Comparison of ENCODE assay signal across 8 mouse cellular contexts in the genomic region with DNA sequence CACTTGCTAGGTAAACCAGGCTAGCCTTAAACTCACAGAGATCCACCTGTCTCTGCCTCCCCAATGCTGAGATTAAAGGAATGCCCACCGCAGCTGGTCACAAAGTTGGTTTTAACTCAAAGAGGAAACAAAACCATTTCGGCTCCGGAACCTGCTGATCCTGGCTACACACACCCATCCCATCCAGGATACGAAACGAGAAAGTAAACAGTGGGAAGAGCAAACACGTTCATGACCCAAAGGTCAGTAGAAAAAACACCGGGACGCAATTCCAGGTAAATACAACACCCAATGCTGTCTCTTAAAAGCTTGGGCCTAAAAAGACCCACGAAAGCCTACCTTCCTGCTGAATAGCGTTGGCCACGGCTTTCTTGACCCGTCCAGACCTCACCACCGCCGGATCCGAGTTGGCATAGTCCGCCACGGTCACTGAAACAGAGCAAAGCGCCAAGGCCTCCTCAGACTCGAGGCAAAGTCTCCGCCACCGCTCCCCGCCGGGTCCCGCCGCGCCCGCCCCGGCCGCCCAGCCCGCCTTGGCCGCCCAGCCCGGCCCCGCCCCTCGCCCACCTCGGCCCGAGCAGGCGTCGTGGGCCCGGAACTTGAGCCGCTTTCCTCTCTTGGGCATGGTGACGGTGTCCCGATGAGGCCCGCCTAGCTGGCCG. TPM values are rescaled to one million over a fixed set of nuclear protein-coding genes. Genes with fewer than 3 reads are reported as not detected.
DNase-seq lines count a peak whose midpoint lies in the region; ATAC-seq and TF ChIP-seq lines count a peak whose summit lies in the region.

No protein-coding gene starts in this region.

- no peaks in the 10 kb centered on the region for H3K27me3 ChIP-seq in hindbrain, embryonic 10.5 days (ENCODE audit: insufficient read depth, poor library complexity, severe bottlenecking)

- H3K9me3 ChIP-seq in hindbrain, embryonic 10.5 days = no peaks in the 10 kb centered on the region

- peaks cover 43% of the 10 kb centered on the region for H3K36me3 ChIP-seq in hindbrain, embryonic 10.5 days

- TF ChIP-seq POLR2A in bone marrow macrophage, adult 2 months (IDR thresholded peaks at IDR 0.05; ENCODE audit: borderline replicate concordance, low read depth, low read length) = no peak

- 2% methylated on average over 44 of the region's 44 CpGs for WGBS in hindbrain, embryonic 10.5 days

- ATAC-seq in inflammation-experienced regulatory T-cells, adult 6 months = no peak

- DNase-seq in layer of hippocampus, adult 2 months (ENCODE audit: low spot score in 2 of 2) = peak in 1 of 2 experiments; percentile 13
- no peak for DNase-seq in layer of hippocampus, postnatal 10 days (ENCODE audit: low spot score in 2 of 2)
- DNase-seq in hindbrain, embryonic 10.5 days (ENCODE audit: low spot score) = no peak
- DNase-seq in lung, postnatal 36 days = peak; percentile 25
- no peak for DNase-seq in urinary bladder, postnatal 25 days (ENCODE audit: low spot score)
- no peak for DNase-seq in cerebellum, adult 11 months

- peak overlapping the region; percentile 93 for H3K27ac ChIP-seq in layer of hippocampus, adult 2 months
- peak overlapping the region; percentile 65 for H3K27ac ChIP-seq in bone marrow macrophage, adult 2 months (ENCODE audit: insufficient read depth, low read depth, low read length)
- peak overlapping the region; percentile 96 for H3K27ac ChIP-seq in hindbrain, embryonic 10.5 days

- H3K4me1 ChIP-seq in bone marrow macrophage, adult 2 months (ENCODE audit: control insufficient read depth, insufficient read depth, low read length) = peaks cover 7% of the 10 kb centered on the region
- peaks cover 16% of the 10 kb centered on the region for H3K4me1 ChIP-seq in hindbrain, embryonic 10.5 days (replicated peaks)

- peak overlapping the region; percentile 66 for H3K4me3 ChIP-seq in layer of hippocampus, adult 2 months
- peak overlapping the region; percentile 98 for H3K4me3 ChIP-seq in bone marrow macrophage, adult 2 months (ENCODE audit: insufficient read depth, low read length)
- peak overlapping the region; percentile 95 for H3K4me3 ChIP-seq in hindbrain, embryonic 10.5 days

- TF ChIP-seq CTCF in layer of hippocampus, adult 2 months (conservative IDR thresholded peaks at IDR 0.05) = no peak
- TF ChIP-seq CTCF in bone marrow macrophage, adult 2 months (IDR thresholded peaks at IDR 0.05; ENCODE audit: low read depth, low read length) = no peak

RNA-seq across cellular contexts. Expression of gene Tmem183a, which starts 0.5 kb away (rescaled TPM):
- total RNA-seq in layer of hippocampus, adult 2 months (2021) = 10 to 100 TPM; 73.5 to 76.7 TPM
- total RNA-seq in layer of hippocampus, postnatal 10 days (2021) = 100 to 1,000 TPM in 1 of 2 experiments, 10 to 100 TPM in 1; 96.2 to 104 TPM
- 36.6 and 39.4 TPM in 2 replicates for polyA plus RNA-seq in bone marrow macrophage, adult 2 months (2012; ENCODE audit: insufficient read depth, insufficient read length, missing spikeins)
- 108 and 132 TPM in 2 replicates for polyA plus RNA-seq in hindbrain, embryonic 10.5 days (2016; fragmentation: Nextera tagmentation; extraction: Ambion mirVana)
- 10 to 100 TPM; 25.8 to 26.9 (median 26.6) TPM for polyA plus RNA-seq in inflammation-experienced regulatory T-cells, adult 6 months (2017; shearing (Covaris generic))

RNA-seq across cellular contexts. Expression of gene 4933406M09Rik, which starts 24.4 kb away (rescaled TPM):
- not detected for total RNA-seq in layer of hippocampus, adult 2 months (2021)
- not detected for total RNA-seq in layer of hippocampus, postnatal 10 days (2021)
- polyA plus RNA-seq in bone marrow macrophage, adult 2 months (2012; ENCODE audit: insufficient read depth, insufficient read length, missing spikeins) = not detected in 2 replicates
- polyA plus RNA-seq in hindbrain, embryonic 10.5 days (2016; fragmentation: Nextera tagmentation; extraction: Ambion mirVana) = not detected in 2 replicates
- polyA plus RNA-seq in inflammation-experienced regulatory T-cells, adult 6 months (2017; shearing (Covaris generic)) = not detected

RNA-seq across cellular contexts. Expression of gene Ppfia4, which starts 28.6 kb away (rescaled TPM):
- 10 to 100 TPM; 71.9 to 79.7 TPM for total RNA-seq in layer of hippocampus, adult 2 months (2021)
- total RNA-seq in layer of hippocampus, postnatal 10 days (2021) = 10 to 100 TPM; 84.9 to 97.0 TPM
- polyA plus RNA-seq in bone marrow macrophage, adult 2 months (2012; ENCODE audit: insufficient read depth, insufficient read length, missing spikeins) = 28.4 and 32.9 TPM in 2 replicates
- polyA plus RNA-seq in hindbrain, embryonic 10.5 days (2016; fragmentation: Nextera tagmentation; extraction: Ambion mirVana) = 3.2 and 4.1 TPM in 2 replicates
- 1 to 10 TPM in 1 of 3 experiments, under 1 TPM in 1, not detected in 1; 0.24 to 1.4 TPM for polyA plus RNA-seq in inflammation-experienced regulatory T-cells, adult 6 months (2017; shearing (Covaris generic))

RNA-seq across cellular contexts. Expression of gene Cyb5r1, which starts 44.0 kb away (rescaled TPM):
- 10 to 100 TPM; 27.4 to 39.9 TPM for total RNA-seq in layer of hippocampus, adult 2 months (2021)
- total RNA-seq in layer of hippocampus, postnatal 10 days (2021) = 10 to 100 TPM; 23.6 to 30.5 TPM
- 74.6 and 81.3 TPM in 2 replicates for polyA plus RNA-seq in bone marrow macrophage, adult 2 months (2012; ENCODE audit: insufficient read depth, insufficient read length, missing spikeins)
- polyA plus RNA-seq in hindbrain, embryonic 10.5 days (2016; fragmentation: Nextera tagmentation; extraction: Ambion mirVana) = 27.3 and 31.2 TPM in 2 replicates
- polyA plus RNA-seq in inflammation-experienced regulatory T-cells, adult 6 months (2017; shearing (Covaris generic)) = 10 to 100 TPM; 15.3 to 29.6 (median 23.0) TPM

RNA-seq across cellular contexts. Expression of gene Adipor1, which starts 53.9 kb away (rescaled TPM):
- 10 to 100 TPM; 53.1 to 55.2 TPM for total RNA-seq in layer of hippocampus, adult 2 months (2021)
- total RNA-seq in layer of hippocampus, postnatal 10 days (2021) = 10 to 100 TPM; 60.6 to 63.8 TPM
- polyA plus RNA-seq in bone marrow macrophage, adult 2 months (2012; ENCODE audit: insufficient read depth, insufficient read length, missing spikeins) = 202 and 213 TPM in 2 replicates
- polyA plus RNA-seq in hindbrain, embryonic 10.5 days (2016; fragmentation: Nextera tagmentation; extraction: Ambion mirVana) = 77.1 and 77.8 TPM in 2 replicates
- 10 to 100 TPM; 25.7 to 45.5 (median 33.0) TPM for polyA plus RNA-seq in inflammation-experienced regulatory T-cells, adult 6 months (2017; shearing (Covaris generic))
